Mouse (Mus musculus) C2C12 (cell line): ENCODE measurements around the gene Adam23. TPM values are rescaled to one million over a fixed set of nuclear protein-coding genes. Genes with fewer than 3 reads are reported as not detected.

ENCODE experiments used
- H3K27me3 ChIP-seq: one replicate; pipeline ENCODE4 v1.6.1; 2011; ENCODE audit not compliant: control insufficient read depth, insufficient read depth, insufficient read length
- H3K36me3 ChIP-seq: one replicate; pipeline ENCODE4 v1.6.1; 2011; ENCODE audit not compliant: control insufficient read depth, insufficient read depth
- H3K4me3 ChIP-seq: one replicate; pipeline ENCODE4 v1.5.1; 2011; ENCODE audit warnings: mild to moderate bottlenecking, control low read depth; ENCODE audit not compliant: poor library complexity, insufficient read depth, severe bottlenecking
- H3K79me2 ChIP-seq: one replicate; pipeline ENCODE4 v1.6.1; 2011; ENCODE audit not compliant: control insufficient read depth, insufficient read depth
- H3K79me3 ChIP-seq: one replicate; pipeline ENCODE4 v1.6.1; 2011; ENCODE audit warnings: low read depth, control low read depth
- H3ac ChIP-seq: one replicate; pipeline ENCODE3; 2011; ENCODE audit warnings: low read depth; ENCODE audit not compliant: control insufficient read depth, insufficient read length
- CEBPB ChIP-seq: IDR thresholded peaks from one replicate; pipeline ENCODE4 v1.6.1; 2011; ENCODE audit warnings: low read depth, mild to moderate bottlenecking, control low read depth, moderate library complexity
- CTCF ChIP-seq: IDR thresholded peaks from one replicate; pipeline ENCODE4 v1.5.1; 2011; ENCODE audit not compliant: control insufficient read depth, insufficient read depth, insufficient read length
- FOSL1 ChIP-seq: IDR thresholded peaks from one replicate; pipeline ENCODE4 v1.8.0; 2011; ENCODE audit warnings: mild to moderate bottlenecking, low read length; ENCODE audit not compliant: poor library complexity, insufficient read depth, severe bottlenecking
- MAX ChIP-seq: IDR thresholded peaks from one replicate; pipeline ENCODE4 v1.6.1; 2011; ENCODE audit warnings: mild to moderate bottlenecking, control low read depth
- MYOD1 ChIP-seq: IDR thresholded peaks from one replicate; pipeline ENCODE4 v1.6.1; 2011; ENCODE audit warnings: low read depth; ENCODE audit not compliant: control insufficient read depth, insufficient read length
- MYOG ChIP-seq: IDR thresholded peaks from one replicate; pipeline ENCODE4 v1.6.1; 2011; ENCODE audit not compliant: control insufficient read depth, insufficient read length; ENCODE audit errors: extremely low read depth
- USF1 ChIP-seq: IDR thresholded peaks from one replicate; pipeline ENCODE4 v1.6.1; 2011; ENCODE audit warnings: low read depth, mild to moderate bottlenecking, control low read depth, moderate library complexity
- polyA plus RNA-seq: library from polyadenylated mRNA; unstranded; fragments of >200 nt; fragmentation: generic; extraction: Trizol; gene quantifications from one replicate; pipeline ENCODE4 v1.2.1, GENCODE M21; 2012; ENCODE audit warnings: missing spikeins

Adam23 gene
- polyA plus RNA-seq, 1 experiment: 0.62 TPM

DNA sequence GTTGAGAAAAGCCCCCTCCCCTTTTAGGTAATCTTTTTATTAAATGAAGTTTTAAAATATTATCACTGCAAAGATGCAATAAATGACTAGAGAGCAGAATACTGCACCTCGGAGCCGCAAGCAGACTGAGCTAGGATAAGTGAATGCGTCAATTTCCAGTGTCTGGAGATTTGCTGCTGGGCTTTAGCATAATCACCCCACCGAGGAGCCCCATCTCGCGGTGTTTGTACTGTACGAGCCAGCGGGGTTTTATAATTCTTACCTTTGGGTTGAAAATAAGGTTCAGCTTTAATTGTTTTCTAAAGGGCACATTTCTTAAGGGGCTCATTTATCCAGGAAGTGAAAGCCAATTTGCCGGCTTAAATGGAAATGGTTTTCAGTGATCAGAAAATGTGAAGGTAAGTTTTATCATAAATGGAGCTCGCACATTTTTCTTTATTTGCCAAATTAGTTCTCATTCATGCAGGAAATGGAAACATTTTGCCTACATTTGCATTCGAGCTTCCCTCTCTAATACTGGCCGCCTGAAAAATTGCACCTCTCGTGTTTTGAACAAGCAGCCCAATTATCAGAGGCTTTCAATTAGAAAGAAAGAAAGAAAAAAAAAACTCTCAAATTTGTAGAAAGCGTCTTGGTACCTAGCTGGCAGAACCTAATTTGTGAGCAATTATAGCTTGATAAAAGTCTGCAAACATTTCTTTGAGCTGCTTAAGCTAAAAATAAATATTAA is 94.4 kb downstream of the Adam23 start:
- H3K79me3 ChIP-seq: no peaks in the 10 kb centered on the region
- H3K4me3 ChIP-seq: no peak overlapping the region
- TF ChIP-seq CEBPB (no peak), MAX (no peak), CTCF (no peak), USF1 (no peak), FOSL1 (no peak), MYOG (no peak), MYOD1 (no peak)
- no peaks in the 10 kb centered on the region for H3K27me3 ChIP-seq
- H3ac ChIP-seq: no peak overlapping the region
- no peaks in the 10 kb centered on the region for H3K79me2 ChIP-seq
- no peaks in the 10 kb centered on the region for H3K36me3 ChIP-seq

DNA sequence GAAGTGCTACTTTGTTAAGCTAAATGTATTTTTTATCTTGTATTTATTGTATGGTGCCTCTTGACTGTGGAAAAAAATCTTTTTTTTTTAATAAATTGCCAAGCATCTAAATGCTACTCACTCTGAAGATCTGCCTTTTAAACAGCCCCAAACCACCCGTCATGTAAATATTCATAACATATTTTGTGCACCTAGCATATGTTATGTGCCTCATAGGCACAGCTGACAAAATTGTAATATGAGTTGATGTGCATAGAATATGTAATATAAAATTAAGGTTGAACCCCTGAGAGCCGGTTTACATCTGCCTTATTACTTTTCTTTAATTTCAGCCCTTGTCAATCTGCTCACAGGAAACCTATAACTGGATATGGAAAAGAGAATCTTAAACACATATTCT is 98.4 kb downstream of the Adam23 start:
- TF ChIP-seq USF1 (no peak), CEBPB (no peak), MYOG (no peak), FOSL1 (no peak)
- Histone ChIP-seq H3K4me3 (no peak overlapping the region), H3ac (no peak overlapping the region), H3K79me3 (no peaks in the 10 kb centered on the region), H3K79me2 (no peaks in the 10 kb centered on the region), H3K27me3 (no peaks in the 10 kb centered on the region), H3K36me3 (no peaks in the 10 kb centered on the region)

DNA sequence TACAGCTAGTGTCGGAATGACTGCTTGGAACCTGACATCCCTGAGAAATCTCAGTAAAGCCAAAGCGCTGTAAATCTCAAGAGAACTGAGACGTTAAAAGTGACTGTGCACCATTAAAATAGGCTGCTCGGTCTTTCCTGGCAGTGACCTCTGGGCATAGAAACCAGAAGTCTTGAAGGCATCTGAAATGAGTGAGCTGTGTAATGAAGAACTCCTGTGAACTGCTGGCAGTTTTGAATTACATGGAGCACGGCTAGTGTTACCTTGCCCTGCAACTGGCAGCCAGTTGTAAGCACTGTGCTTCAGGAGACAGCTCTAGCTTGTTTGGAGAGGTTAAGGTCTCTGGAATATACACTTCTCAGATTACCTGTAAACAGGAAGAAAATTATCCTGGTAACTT is 107.3 kb downstream of the Adam23 start:
- H3ac ChIP-seq: no peak overlapping the region
- H3K27me3 ChIP-seq: no peaks in the 10 kb centered on the region
- TF ChIP-seq USF1: no peak
- TF ChIP-seq MYOD1: no peak
- TF ChIP-seq CEBPB: no peak
- H3K79me2 ChIP-seq: no peaks in the 10 kb centered on the region
- H3K36me3 ChIP-seq: no peaks in the 10 kb centered on the region
- H3K79me3 ChIP-seq: no peaks in the 10 kb centered on the region
- no peak overlapping the region for H3K4me3 ChIP-seq

DNA sequence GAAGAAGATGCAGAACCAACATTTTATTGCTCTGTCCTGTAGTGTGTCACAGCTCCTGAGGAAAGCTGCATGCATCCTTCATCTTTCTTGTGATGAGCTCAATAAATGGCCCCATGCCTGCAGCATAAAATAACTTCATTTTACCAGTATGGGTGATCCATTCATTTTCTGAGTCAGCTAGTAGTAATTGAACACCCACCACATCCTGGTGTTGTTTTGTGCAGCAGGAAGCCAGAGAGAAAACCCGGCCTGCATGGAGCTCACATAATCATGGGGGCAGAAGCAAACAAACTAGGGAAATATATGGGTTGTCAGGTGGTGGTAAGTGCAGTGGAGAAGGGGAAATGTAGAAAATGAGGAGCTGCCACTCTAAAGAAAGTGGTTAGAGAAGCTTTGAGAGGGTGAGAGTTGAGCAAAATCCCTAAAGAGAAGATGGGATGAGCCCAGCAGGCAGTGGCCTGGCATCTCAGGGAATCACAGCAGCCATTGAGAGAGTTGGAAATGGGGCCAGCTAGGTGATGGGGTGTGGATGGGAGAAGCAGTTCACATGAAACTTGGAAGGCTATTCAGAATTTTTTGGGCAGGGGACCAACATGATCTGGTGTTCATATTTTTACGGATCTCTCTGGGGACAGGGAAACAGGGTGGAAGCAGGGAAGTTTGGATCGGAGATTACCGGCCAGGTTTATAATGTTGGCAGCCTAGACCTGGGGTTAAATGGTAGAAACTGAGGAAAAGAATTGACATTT is 116.3 kb downstream of the Adam23 start:
- no peak overlapping the region for H3ac ChIP-seq
- H3K79me2 ChIP-seq: no peaks in the 10 kb centered on the region
- H3K4me3 ChIP-seq: no peak overlapping the region
- no peaks in the 10 kb centered on the region for H3K79me3 ChIP-seq
- TF ChIP-seq MYOD1: no peak
- no peak for TF ChIP-seq CTCF
- no peak for TF ChIP-seq CEBPB
- no peak for TF ChIP-seq USF1
- TF ChIP-seq FOSL1: no peak
- no peak for TF ChIP-seq MYOG
- TF ChIP-seq MAX: no peak
- no peaks in the 10 kb centered on the region for H3K27me3 ChIP-seq
- no peaks in the 10 kb centered on the region for H3K36me3 ChIP-seq

DNA sequence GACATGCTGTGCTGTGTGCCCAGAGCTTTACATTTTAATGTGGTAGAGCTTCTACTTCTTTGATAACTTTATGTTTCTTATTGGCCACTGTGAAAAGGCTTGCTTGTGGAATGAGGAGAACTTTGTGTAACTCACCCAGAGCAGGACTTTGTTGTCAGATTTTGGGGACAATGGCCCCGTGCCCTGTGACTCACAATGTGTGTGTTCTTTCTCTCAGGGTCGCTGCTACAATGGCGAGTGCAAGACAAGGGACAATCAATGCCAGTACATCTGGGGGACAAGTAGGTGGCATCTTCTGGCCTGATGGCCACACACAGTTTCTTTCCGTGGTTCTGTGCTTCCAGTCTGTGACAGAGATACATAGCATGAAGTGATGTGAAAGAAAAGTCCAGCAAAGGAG is 118.2 kb downstream of the Adam23 start:
- no peaks in the 10 kb centered on the region for H3K27me3 ChIP-seq
- TF ChIP-seq MAX: no peak
- no peak for TF ChIP-seq MYOG
- TF ChIP-seq CTCF: no peak
- no peak for TF ChIP-seq FOSL1
- TF ChIP-seq CEBPB: no peak
- no peak for TF ChIP-seq USF1
- TF ChIP-seq MYOD1: no peak
- no peaks in the 10 kb centered on the region for H3K36me3 ChIP-seq
- no peak overlapping the region for H3ac ChIP-seq
- H3K79me2 ChIP-seq: no peaks in the 10 kb centered on the region
- no peak overlapping the region for H3K4me3 ChIP-seq
- no peaks in the 10 kb centered on the region for H3K79me3 ChIP-seq

DNA sequence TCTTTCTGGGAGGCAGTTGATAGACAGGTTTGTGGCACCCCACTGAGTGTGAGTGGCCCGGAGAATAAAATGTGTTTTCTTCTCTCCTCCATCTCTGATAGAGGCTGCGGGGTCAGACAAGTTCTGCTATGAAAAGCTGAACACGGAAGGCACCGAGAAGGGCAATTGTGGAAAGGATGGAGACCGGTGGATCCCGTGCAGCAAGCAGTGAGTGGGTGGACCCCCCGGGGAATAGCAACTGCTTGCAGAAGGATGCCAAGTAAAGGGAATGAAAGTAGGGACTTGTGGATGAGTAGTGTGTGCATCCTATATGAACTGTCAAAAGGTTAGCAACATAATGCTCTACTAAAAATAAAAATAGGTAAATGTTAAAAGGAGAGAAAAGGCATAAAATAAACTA is 120.8 kb downstream of the Adam23 start:
- no peaks in the 10 kb centered on the region for H3K36me3 ChIP-seq
- H3ac ChIP-seq: no peak overlapping the region
- no peak for TF ChIP-seq FOSL1
- no peak for TF ChIP-seq CTCF
- TF ChIP-seq MYOD1: no peak
- no peak overlapping the region for H3K4me3 ChIP-seq
- H3K79me3 ChIP-seq: no peaks in the 10 kb centered on the region
- no peaks in the 10 kb centered on the region for H3K79me2 ChIP-seq
- H3K27me3 ChIP-seq: no peaks in the 10 kb centered on the region
